Mouse (Mus musculus) spleen, postnatal 10 days (tissue): ENCODE results near the gene Cyp2t4.

Experiments
- DNase-seq, 2 experiments: peaks; one replicate each; pipeline ENCODE4 v3.0.0; 2021 to 2022; ENCODE audit warnings: low spot score in 2 of 2

Cyp2t4 gene

DNA sequence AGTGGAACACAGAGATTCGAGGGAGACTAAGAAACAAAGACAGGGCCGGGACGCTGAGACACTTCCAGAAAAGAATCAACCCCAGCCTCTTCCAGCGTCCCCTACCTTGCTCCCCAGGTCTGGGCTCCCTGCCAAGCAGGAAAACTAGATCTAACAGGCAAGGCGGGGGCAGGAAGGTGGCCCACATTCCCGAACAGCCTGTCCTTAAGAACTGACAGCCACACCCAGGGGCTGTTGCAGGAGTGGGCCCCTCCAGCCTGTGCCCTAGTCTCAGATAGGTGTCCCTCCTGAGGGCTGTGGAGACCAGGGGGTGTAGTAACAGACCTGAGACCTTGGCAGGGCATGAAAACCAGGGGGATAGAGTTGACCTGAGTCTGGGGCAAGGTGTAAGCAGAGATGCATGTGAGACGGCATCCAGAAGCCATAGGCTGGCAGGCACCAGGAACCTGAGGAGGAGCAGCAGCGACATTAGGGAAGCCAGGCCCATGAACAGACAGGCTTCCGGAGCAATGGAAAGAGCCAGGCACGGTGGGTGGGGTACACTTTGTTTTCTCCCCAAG, at the start of gene Cyp2t4:
Cyp2t4 (plus strand) TSS at position 510 of the 560 bp plus-strand sequence.
- DNase-seq, result no peak

DNA sequence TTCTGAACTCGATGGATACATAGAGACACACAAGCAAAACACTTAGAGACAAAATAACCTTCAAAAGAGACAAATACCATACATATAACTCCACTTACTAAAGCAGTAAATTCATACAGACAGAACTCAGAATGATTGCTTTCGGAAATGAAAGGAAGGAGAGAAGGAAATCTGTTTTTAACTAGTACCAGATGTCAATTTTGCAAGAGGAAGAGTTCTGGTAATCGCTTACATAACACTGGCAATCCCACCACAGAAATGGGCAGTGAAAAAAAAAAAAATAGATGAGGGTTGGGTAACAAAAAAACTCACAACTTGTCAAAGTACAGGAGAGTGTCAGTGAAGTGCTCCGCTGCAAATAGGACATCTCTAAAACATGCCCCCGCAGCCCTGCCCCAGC, 48.6 kb upstream of the Cyp2t4 start:
- DNase-seq, result no peak

DNA sequence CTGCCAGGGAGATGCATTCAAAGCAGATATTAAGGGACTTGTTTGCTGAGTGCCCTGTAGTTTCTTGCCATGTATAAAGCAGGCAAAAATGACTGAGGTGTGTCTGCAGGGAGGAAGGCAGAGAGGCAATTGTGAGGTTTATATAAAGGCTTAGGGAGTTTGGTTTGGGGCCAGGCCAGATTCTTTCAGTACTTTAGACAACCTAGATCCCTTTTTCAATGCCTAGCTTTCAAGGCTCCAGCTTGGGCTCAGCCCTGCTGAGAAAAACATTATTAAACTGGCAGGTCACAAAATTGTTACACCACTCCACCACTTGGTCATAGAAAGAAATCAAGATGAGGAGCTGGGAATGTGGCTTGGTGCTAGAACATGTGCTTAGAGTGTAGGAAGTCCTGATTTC, 43.2 kb upstream of the Cyp2t4 start:
- no peak for DNase-seq

DNA sequence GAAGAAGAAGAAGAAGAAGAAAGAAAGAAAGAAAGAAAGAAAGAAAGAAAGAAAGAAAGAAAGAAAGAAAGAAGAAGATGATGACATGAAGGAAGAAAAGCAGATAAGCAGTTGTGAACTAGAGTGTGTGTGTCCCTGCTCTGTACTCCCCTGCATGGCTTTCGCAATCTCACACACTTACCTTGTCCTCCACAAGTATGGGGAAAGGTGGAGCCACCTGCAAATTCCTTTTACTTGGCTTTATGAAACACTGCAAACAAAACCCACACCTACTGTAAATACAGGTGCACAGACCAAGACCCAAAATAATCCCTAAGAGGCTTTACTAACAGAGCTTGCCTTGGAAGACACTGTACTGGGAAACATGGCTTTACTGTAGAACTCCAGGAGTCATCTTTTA, 42.5 kb upstream of the Cyp2t4 start:
- no peak for DNase-seq

DNA sequence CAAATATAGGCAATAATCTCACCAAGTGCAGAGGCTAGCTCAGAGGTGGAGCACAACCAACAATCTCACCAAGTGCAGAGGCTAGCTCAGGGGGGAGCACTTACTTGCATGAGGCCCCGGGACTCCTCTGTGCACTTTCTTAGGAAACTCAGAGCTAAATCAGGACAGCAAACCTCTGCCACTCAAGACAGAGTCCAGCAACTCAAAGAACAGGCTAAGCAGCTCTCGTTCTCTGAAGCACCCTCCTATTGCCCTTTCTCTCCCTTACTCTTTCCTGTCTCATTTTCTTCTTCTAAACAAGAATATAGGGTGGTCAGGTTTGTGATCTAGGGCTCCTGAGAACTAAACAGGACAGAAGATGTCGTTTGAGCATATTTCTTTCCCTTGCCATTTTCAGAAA, 41.5 kb upstream of the Cyp2t4 start:
- DNase-seq, result no peak

DNA sequence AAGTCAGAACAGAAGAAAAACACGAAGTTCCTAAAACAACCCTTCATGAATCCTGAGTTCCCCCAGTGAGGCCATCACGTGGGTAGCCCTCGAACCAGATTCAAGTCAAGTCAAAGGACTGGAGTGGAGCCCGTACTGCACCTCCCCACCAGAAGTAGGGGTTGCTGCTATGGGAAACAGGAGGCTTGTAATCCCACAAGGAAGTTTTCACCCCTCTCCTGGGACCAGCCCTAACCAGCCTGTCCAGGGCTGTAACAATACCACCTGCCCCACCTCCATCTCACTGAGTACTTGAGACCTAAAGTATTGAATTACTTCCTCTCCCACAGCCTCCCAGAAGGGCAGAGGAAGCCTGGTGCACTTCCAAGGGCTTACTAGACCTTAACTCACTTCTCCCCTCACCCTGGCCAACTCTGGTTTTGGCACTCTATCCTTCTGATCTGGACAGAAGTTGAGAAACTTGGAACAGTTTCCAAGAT, 35.4 kb upstream of the Cyp2t4 start:
- DNase-seq, result no peak

DNA sequence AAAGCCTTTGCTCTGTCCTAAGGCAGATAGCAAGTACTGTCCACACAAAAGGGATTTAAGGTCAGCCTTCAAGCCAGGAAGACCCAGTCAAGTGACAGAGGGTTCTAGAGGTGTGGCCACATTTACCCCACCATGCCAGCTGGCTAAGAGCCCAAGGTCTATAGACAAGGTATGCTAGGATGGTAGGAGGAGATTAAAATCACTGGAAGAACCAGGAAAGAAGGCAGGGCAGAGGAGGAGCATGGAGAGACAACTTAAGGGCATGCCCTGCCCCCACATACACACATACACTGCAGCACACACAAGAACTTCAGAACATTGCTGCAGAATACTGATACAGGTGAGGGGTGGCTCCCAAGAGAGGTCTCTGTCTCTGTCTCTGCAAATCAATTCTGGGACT, 33.8 kb upstream of the Cyp2t4 start, which contains the start of gene Cyp2f2:
Cyp2f2 (plus strand) TSS at position 234 of the 400 bp plus-strand sequence.
- no peak for DNase-seq

DNA sequence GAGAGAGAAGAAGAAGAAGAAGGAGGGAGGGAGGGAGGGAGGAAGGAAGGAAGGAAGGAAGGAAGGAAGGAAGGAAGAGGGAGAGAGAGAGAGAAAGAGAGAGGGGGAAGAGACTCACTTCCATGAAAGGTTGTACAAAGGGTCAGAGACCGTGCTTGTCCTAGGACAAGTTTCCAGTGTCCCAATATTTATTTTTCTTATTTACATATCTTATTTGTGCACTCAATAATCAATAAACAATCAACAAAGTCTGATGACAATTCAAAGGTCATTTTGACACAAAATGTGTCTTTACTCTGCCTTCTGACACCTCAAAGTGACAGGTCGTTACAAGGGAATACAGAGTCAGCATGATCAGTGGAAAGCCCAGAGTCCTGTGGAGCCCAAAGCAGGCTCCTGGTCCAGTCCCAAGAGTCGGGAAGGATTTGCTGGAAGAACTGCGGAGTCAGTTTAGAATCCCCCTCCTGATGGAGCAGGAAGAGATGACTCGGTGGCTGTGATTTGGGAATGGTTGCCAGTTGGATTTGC, 29.1 kb upstream of the Cyp2t4 start:
- no peak for DNase-seq

DNA sequence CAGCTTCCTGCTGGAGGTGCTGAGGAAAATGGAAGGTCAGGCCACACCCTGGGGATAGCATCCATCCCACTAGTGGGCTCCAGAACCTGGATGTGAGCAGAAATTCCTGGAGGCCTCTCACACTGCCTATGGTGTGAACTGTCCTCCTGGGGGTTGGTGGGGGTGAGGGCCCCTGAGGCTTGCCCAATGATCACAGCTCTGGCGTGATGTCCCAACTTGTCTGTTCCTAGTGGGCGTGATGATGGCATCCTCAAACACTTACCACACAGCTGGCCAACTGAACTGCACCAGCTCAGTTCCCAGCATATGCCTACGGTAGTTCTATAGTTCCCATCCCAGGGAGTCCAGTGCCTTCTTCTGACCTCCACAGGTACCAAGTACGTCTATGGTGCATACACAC, 28.5 kb upstream of the Cyp2t4 start:
- DNase-seq, result no peak

DNA sequence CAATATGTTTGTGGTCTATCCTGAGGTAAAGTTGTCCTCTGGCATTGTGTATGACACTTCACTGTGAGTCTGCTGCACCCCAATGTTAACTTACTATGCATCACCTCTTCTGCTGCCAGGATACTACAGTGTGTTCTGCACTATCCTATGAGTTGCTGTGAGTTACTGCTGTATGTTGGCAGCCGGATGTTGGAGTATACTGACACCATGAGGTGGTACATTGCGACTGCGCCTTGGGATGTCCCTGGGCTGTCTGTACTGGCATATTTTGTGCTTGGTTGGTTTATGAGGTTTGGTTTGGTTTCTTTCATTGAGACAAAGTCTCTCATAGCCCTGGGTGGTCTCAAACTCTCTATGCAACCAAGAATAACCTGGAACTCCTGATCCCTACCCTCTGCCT, 25.4 kb upstream of the Cyp2t4 start:
- DNase-seq, result peak in 1 of 2 experiments; percentile 25

DNA sequence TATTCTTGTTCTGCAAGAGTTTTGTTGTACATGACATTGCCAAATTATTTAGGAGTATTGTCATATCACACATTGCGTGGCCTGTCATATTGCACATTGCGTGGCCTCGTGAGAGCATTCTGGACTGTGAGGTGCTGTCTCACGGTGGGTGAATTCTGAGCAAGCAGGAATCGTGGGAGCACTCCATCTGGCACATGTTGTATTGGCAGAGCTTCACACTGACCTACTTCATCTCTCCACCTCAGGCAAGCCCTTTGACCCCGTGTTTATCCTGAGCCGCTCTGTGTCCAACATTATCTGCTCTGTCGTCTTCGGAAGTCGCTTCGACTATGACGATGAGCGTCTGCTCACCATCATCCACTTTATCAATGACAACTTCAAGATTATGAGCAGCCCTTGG, 24.6 kb upstream of the Cyp2t4 start:
- no peak for DNase-seq

DNA sequence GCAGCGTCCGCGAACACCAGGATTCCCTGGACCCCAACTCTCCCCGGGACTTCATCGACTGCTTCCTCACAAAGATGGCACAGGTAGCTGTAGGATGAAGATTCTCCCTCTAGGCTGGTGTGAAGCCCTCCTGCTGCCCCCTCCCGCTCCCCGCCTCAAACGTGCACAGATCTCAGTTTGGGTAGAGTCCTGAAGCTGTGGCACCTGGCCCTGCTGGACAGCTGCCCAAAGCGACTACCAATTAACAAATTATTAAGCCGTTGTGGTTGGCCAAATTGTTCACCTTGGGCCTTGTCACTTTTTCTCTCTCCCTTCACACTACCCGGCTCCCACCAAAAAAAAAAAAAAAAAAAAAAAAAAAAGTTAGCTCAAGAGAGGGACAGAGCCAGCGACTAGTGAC, 23.7 kb upstream of the Cyp2t4 start:
- no peak for DNase-seq

DNA sequence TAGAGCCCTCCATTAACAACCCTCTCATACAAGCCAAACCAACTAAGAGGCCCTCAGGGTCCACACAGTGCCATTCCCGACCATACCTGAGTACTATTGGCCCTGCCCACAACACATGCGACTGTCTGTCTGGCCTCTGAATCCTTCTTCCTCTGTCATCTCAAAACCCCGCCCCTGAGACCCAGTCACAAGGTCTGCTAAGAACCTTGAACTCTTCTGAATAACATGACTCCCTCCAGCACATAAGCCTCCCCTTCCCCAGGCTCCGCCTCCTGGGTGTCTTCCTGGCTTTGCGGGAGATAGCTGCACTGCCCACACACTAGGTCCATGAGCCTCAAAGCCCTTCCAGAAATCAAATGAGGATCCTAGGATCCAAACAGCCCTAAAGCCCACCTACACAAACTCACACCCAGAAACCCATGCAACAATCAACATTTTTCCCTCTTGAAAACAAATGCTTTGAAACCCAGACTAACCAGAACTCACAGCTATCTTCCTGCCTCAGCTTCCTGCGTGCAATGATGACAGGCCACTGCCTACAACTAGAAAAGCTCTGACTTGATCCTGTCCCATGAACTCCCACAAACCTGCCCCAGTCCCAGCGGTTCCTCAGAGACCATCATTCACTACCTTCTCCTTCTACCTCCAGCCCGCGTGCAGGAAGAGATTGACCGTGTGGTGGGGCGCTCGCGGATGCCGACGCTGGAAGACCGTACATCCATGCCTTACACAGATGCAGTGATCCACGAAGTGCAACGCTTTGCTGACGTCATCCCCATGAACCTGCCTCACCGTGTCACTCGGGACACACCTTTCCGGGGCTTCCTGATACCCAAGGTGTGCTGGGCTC, 22.8 kb upstream of the Cyp2t4 start:
- DNase-seq, result no peak

DNA sequence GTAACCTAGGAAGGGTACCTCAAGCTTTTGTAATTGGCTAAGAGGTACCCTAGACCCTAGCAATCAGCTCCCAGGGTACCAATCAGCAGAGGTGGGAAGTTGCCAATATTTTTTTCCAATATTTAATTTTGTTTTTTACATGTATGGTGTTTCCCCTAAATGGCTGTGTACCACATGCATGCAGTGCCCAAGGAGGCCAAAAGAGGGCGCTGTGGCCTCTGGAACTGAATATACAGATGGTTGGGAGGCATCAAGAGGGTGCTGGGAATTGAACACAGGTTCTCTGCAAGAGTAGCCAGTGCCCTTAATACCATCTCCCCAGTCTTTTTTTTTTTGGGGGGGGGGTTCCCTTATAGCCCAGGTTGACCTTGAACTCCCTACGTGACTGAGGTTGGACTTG, 22.1 kb upstream of the Cyp2t4 start:
- DNase-seq, result no peak

DNA sequence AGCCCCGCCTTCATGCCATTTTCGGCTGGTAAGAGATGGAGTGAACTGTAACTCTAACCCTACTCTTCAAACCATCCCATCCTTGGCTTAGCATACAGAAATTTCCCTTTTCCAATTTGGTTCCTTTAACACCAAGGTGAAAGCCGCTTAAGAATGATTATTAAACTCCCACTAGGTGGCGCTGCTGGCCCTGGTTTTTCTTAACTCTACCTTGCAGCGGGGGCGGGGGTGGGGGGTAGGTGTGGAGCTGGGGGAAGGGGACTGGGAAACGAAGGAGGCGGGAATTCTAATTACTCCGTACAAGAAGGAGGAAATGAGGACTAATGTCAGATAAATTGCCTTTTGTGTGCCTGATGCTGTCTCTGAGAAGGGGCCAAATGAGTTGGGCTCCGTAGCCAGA, 20.9 kb upstream of the Cyp2t4 start:
- DNase-seq, result peak in 1 of 2 experiments; percentile 60

DNA sequence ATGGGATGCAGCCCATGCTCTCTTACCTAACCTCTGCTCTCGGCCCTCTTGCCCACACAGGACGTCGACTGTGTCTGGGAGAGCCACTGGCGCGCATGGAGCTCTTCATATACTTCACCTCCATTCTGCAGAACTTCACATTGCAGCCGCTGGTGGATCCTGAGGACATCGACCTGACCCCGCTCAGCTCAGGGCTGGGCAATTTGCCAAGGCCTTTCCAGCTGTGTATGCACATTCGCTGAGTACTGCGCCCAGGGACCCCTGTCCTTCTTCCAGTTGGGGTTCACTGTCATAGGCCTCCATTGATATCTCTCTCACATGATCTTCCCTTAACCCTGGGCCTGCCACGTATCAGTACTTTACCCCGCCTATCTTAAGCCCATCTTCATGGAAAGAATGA, 20.4 kb upstream of the Cyp2t4 start:
- no peak for DNase-seq

DNA sequence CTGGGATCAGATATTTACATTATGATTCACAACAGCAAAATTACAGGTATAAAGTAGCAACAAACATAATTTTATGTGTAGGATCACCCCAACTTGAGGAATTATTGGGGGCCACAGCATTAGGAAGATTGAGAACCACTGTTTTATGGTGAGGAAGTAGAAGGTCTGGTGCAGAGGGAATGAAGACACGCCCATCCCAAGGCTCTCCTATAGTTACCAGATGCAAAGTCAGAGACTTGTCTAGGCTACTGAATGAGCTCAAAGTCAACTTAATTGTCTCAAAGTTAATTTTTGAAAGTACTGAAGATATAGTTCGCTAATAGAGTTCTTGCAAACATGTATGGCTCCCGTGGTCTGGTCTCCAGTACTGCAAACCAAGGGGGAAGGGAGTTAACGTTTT, 19.8 kb upstream of the Cyp2t4 start:
- DNase-seq, result no peak

DNA sequence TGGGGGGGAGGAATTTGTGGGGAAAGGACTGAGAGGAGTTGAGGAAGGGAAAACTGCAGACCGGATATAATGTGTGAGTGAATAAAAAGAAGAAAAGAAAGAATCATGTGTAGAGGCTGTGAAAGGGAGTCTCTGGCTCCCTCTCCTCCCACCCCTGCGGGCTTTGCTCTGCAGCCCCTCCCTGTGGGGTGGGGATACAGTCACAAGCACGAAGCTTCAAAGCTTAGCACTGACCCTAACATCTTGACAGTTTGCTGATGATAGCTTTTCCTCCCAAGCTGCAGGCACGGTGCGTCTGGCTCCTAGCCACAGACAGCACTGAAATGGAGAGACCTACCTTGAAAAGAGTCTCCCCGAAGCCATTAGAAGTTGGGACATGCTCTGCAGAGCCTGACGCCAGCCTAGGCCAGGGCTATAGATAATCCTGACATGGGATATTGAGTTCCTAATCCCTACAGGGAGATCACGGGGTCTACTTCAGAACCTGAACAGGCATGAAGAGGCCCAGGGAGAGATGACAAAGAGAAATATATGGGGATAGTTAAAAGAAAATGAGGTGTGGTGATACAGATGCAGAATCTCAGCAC, 17.0 kb upstream of the Cyp2t4 start:
- DNase-seq, result no peak

DNA sequence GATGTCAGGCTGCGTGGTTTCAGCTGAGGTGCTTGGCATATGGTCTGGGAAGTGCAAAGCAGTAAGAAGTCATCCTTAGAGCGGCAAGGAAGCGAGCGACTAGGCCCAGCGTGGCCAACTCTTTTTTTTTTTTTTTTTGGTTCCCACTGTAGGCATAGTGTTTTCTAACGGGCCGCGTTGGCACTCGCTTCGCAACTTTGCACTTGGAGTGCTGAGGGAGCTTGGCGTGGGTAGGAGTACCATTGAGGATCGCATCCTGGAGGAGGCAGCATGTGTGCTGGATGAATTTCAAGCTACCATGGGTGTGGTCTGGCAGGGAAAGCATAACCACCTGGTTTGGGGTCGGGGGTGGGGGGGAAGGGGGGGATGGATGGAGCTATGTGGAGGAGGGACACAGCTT, 2.5 kb downstream of the Cyp2t4 start:
- no peak for DNase-seq

DNA sequence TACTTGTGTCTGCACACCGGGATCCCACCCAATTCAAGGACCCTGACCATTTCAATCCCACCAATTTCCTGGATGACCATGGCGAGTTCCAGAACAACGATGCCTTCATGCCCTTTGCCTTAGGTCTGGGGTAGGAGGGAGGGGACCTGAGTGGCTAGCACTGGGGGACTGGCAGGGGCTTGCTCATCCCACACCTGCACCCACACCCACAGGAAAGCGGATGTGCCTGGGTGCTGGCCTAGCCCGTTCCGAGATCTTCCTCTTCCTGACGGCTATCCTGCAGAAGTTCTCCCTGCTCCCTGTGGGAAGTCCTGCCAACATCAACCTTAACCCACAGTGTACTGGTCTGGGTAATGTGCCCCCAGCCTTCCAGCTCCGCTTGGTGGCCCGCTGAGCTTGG, 4.7 kb downstream of the Cyp2t4 start:
- no peak for DNase-seq

DNA sequence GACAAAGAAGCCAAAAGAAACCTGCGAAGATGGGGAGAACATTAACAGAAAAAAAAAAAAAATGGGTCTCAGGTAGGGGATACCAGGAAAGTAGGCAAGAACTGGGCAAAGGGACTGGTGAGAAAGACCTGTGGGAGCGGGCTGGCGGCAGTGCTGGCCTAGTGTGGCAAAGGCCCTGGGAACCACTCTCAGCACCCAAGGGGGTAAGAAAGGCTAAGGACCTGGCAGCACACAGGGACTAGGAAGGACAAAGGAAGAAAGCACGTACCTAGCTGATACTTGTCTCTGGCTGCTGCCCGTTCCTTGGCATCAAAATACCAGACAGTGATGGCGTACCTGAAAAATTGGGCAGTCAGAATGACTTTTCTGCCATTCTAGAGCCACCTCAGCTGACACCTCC, 5.7 kb downstream of the Cyp2t4 start:
- no peak for DNase-seq

DNA sequence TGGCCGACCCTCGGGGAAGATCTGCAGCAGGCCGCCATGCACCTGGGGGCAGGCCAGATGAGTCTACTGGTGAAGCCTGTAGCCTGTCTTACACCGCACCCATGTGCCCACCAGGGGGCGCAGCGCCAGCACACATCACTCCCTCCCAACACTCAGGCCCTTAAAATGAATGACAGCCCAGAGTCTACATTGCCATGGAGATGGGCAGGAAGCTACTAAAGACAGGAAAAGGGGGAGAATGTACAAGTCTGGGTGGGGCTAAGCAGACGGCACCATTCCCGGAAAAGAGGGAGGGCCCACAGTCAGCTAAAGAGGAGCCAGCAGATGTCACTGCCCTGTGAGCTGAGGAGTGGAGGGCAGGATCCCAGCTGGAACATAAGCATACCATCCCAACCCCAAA, 6.4 kb downstream of the Cyp2t4 start:
- DNase-seq, result peak; percentile 79 to 91

DNA sequence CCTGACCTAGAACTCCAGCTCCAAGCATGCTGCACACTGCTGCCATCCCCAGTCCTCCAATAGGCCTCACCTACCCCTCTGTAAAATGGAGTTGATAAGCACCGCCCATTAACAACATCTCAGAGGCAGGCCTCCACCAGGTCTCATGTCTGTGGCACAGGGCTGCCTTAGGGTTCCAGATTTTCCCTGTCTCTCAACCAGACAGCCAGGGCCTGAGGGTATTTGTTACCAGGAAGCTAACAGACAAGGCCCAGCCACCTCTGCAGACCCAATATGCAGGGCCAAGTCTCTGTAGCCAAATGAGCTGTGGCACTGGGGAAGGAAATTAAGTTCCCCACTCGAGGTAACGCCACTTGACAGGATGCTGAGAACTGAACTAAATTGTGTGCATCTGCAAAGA, 7.4 kb downstream of the Cyp2t4 start:
- DNase-seq, result no peak
